Mouse (Mus musculus) effector memory CD4-positive, alpha-beta T cell, adult 7 months (primary cell): ENCODE results near the gene Myo9a. TPM values are rescaled to one million over a fixed set of nuclear protein-coding genes. Genes with fewer than 3 reads are reported as not detected.

ENCODE experiments used
- polyA plus RNA-seq: library from polyadenylated mRNA; unstranded; fragments of 100-300 nt; shearing (Covaris generic); gene quantifications from one replicate; pipeline ENCODE4 v1.2.1, GENCODE M21; 2017

The Myo9a gene
- polyA plus RNA-seq = 28.0 TPM

GRCm38 (mm10) chr9:59750267-59751065 is at the start of gene Myo9a, which contains the start of gene Senp8:
Myo9a (plus strand) TSS chr9:59750896.
Senp8 (minus strand) TSS chr9:59750710.

DNA sequence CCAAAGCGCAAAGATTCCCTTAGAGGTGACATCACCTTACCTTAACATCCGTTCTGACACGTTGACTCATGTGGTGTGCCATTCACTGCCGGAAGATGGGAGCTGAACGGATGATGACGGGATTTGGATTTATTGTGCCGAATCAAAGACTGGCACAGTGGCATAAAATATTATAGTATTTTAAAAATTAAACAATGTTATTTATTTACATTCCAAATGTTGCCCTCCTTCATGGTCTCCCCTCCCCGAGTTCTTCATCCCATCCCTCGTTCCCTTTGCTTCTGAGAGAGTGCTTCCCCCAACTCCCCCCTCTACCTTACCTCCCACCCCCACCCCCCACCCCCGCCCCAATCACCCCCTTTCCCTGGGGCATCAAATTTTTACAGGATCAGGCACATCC is 209.9 kb downstream of the Myo9a start, which contains the start of gene Nr2e3:
Gene Nr2e3 (minus strand): TSS at position 101 of the 400 bp plus-strand sequence.

Other genes with a start within 250 kb of the Myo9a start
- 31.1 TPM for gene Hexa, start 211.4 kb upstream of the Myo9a start, polyA plus RNA-seq
- not detected for gene Tmem202, start 211.0 kb upstream of the Myo9a start, polyA plus RNA-seq
- gene Celf6, start 173.0 kb upstream of the Myo9a start, polyA plus RNA-seq = not detected
- 38.4 TPM for gene Parp6, start 133.6 kb upstream of the Myo9a start, polyA plus RNA-seq
- 602 TPM for gene Pkm, start 94.5 kb upstream of the Myo9a start, polyA plus RNA-seq
- not detected for gene Gramd2, start 70.8 kb upstream of the Myo9a start, polyA plus RNA-seq
- 2.2 TPM for gene Senp8, start 186 bp upstream of the Myo9a start, polyA plus RNA-seq
- gene Nr2e3, start 209.8 kb downstream of the Myo9a start, polyA plus RNA-seq = not detected